Mouse (Mus musculus): ENCODE measurements at regions not wholly inside any gene's neighbourhood (a gene's known extent, or its start where the extent isn't known, plus 50 kb on each side); places are given as distances from the start of the nearest gene placed in this dataset.

- CTCF ChIA-PET = no interaction called here
Measured at GRCm38 (mm10) chr10:42094274-42095000, 76.2 kb upstream of the Armc2 start.

- CTCF ChIA-PET = interaction anchor here (0.6 kb wide), 1 partner anchor 1426 kb away, joined by 3 read pairs; no protein-coding TSS in a partner anchor
Measured at GRCm38 (mm10) chr10:42093176-42093759, 75.0 kb upstream of the Armc2 start.

GRCm38 (mm10) chr10:42092500-42092899, 74.3 kb upstream of the Armc2 start:
- CTCF ChIA-PET = no interaction called here

- CTCF ChIA-PET = no interaction called here
Measured at GRCm38 (mm10) chr10:42091546-42092168, 73.4 kb upstream of the Armc2 start.

GRCm38 (mm10) chr10:42090806-42091205, 72.6 kb upstream of the Armc2 start:
- CTCF ChIA-PET = no interaction called here

- CTCF ChIA-PET = no interaction called here
Measured at GRCm38 (mm10) chr10:42090147-42090546, 71.9 kb upstream of the Armc2 start.

- CTCF ChIA-PET = no interaction called here
Measured at GRCm38 (mm10) chr10:42089686-42090085, 71.4 kb upstream of the Armc2 start.

- CTCF ChIA-PET = no interaction called here
Measured at GRCm38 (mm10) chr10:42089235-42089625, 71.0 kb upstream of the Armc2 start.

GRCm38 (mm10) chr10:42088570-42089234, 70.5 kb upstream of the Armc2 start:
- CTCF ChIA-PET = no interaction called here

- CTCF ChIA-PET = no interaction called here
Measured at GRCm38 (mm10) chr10:42087906-42088305, 69.7 kb upstream of the Armc2 start.

- CTCF ChIA-PET = no interaction called here
Measured at GRCm38 (mm10) chr10:42086691-42087090, 68.4 kb upstream of the Armc2 start.

GRCm38 (mm10) chr10:42085295-42085694, 67.1 kb upstream of the Armc2 start:
- CTCF ChIA-PET = no interaction called here

GRCm38 (mm10) chr10:42082227-42082840, 64.1 kb upstream of the Armc2 start:
- CTCF ChIA-PET = no interaction called here

- CTCF ChIA-PET = no interaction called here
Measured at GRCm38 (mm10) chr10:42079775-42080174, 61.5 kb upstream of the Armc2 start.

- CTCF ChIA-PET = no interaction called here
Measured at GRCm38 (mm10) chr10:42076711-42077110, 58.5 kb upstream of the Armc2 start.

GRCm38 (mm10) chr10:42075545-42075944, 57.3 kb upstream of the Armc2 start:
- CTCF ChIA-PET = interaction anchor here (0.7 kb wide), 1 partner anchor 207 kb away, joined by 5 read pairs; no protein-coding TSS in a partner anchor

GRCm38 (mm10) chr10:42072758-42073157, 54.5 kb upstream of the Armc2 start:
- CTCF ChIA-PET = no interaction called here

GRCm38 (mm10) chr10:42072131-42072530, 53.9 kb upstream of the Armc2 start:
- CTCF ChIA-PET = no interaction called here

- CTCF ChIA-PET = no interaction called here
Measured at GRCm38 (mm10) chr10:42071404-42072024, 53.3 kb upstream of the Armc2 start.

- CTCF ChIA-PET = no interaction called here
Measured at GRCm38 (mm10) chr10:42070611-42071403, 52.6 kb upstream of the Armc2 start.

- CTCF ChIA-PET = no interaction called here
Measured at GRCm38 (mm10) chr10:42069751-42070150, 51.5 kb upstream of the Armc2 start.
